Mouse (Mus musculus): ENCODE data around the gene Gpld1. TPM values are rescaled to one million over a fixed set of nuclear protein-coding genes. Genes with fewer than 3 reads are reported as not detected.
A peak's percentile ranks its signal among the peaks of the same experiment; 100 is the strongest.

The Gpld1 gene
- polyA plus RNA-seq (2012; rRNA removed) (2.3 and 3.1 TPM in 2 replicates), polyA plus RNA-seq (2014; fragmentation: Nextera tagmentation; extraction: Ambion mirVana) (5.8 and 5.9 TPM in 2 replicates)

DNA sequence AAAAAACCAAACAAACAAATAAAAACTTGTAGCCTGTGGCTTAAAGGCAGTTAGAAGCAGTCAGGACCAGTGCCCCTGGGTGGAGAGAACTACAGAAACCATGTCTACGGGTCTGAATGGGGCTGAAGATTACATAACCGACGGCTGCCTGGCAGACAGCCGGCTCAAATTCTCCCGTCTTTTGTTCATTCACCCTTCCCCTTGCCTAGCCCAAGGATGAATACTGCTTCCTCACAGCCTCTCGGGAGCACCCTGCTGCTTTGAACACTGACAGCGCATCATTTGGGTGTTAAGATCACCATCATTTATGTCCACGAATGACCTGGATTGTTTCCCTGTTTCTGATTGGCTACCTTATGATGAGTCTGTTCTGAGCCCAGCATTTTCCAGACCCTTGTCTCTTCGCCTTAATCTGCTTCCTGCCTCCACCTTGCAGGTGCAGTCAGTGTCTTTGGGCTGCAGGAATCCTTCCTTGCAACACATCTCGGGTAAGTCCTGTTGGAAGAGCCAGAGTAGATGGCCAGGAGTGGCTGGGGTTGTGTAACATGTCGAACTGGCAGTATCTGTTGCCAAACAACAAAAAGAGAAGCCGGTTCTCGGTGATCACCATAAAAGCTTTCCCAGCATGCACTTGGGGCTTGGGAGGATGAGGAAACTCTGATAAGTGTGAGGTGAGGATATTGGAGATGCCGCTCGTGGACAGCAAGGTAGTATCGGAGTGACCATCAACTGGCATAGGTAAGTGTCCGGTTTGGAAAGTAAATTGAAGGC lies at the start of gene Gpld1:
Gene Gpld1 (plus strand): TSS at position 641 of the 771 bp plus-strand sequence.
- no peak within 1 kb of the TSS for H3K9ac ChIP-seq (replicated peaks)
- H3K4me3 ChIP-seq (ENCODE audit: insufficient read depth in 1 of 2, low read depth in 2 of 2, low read length in 2 of 2): peak within 1 kb of the TSS in 1 of 2 experiments; percentile 21; a peak in 1 of 4 replicates
- peaks cover 0 to 4% of the 10 kb centered on the region in 2 experiments; a peak in 1 of 4 replicates for H3K4me1 ChIP-seq (replicated peaks; ENCODE audit: control insufficient read depth in 2 of 2, insufficient read depth in 2 of 2, low read length in 1 of 2)
- DNase-seq (ENCODE audit: low read depth in 3 of 3, low spot score in 3 of 3) (no peak), ATAC-seq (ENCODE audit: insufficient read depth) (peak; percentile 39; the same call in 1 of the 2 replicates)
- no peak within 1 kb of the TSS for H3K27ac ChIP-seq
- peaks cover 16% of the 10 kb centered on the region for H3K27me3 ChIP-seq (ENCODE audit: control insufficient read depth, insufficient read depth, low read length)
- no peak for TF ChIP-seq CTCF (IDR thresholded peaks at IDR 0.05; ENCODE audit: low read depth)
- TF ChIP-seq EP300 (IDR thresholded peaks at IDR 0.05; ENCODE audit: low read depth): no peak
- H3K36me3 ChIP-seq (replicated peaks; ENCODE audit: control insufficient read depth, insufficient read depth, low read depth): no peaks in the 10 kb centered on the region
- no peaks in the 10 kb centered on the region for H3K9me3 ChIP-seq (ENCODE audit: control insufficient read depth, low read length)
- 50% methylated on average over 17 of the region's 17 CpGs for WGBS (ENCODE audit: insufficient replicate concordance)
- peak within 1 kb of the TSS; percentile 24 for H3K4me2 ChIP-seq (ENCODE audit: low read depth)

DNA sequence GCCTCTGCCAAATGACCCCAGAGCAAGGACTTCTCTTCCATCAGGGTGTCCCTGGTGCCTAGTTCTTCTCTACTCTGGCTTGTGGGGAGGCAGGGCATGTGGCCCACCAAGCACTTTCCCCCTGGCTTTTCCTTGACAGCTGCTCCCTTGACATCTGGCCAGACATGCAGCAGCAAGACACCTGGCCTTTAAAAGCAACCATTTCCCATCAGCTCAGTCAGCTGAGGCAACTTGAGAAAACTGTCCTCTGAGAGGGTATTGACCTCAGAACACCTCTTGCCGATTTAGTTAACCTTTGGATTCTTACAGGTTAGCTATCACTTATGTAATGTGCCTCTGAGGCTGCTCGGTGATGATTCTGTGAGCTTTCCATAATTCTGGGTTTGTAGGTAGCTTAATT lies 49.1 kb upstream of the Gpld1 start:
- 57% methylated on average over 2 of the region's 2 CpGs for WGBS (ENCODE audit: insufficient replicate concordance)
- H3K27ac ChIP-seq: no peak overlapping the region
- TF ChIP-seq CTCF (IDR thresholded peaks at IDR 0.05; ENCODE audit: low read depth) (no peak), EP300 (IDR thresholded peaks at IDR 0.05; ENCODE audit: low read depth) (no peak)
- ATAC-seq (ENCODE audit: insufficient read depth): no peak
- no peak overlapping the region for H3K4me2 ChIP-seq (ENCODE audit: low read depth)
- DNase-seq (ENCODE audit: low read depth in 3 of 3, low spot score in 3 of 3): no peak
- no peak overlapping the region for H3K4me3 ChIP-seq (ENCODE audit: insufficient read depth in 1 of 2, low read depth in 2 of 2, low read length in 2 of 2)
- H3K4me1 ChIP-seq (replicated peaks; ENCODE audit: control insufficient read depth in 2 of 2, insufficient read depth in 2 of 2, low read length in 1 of 2): no peaks in the 10 kb centered on the region
- no peaks in the 10 kb centered on the region for H3K9me3 ChIP-seq (ENCODE audit: control insufficient read depth, low read length)
- H3K27me3 ChIP-seq (ENCODE audit: control insufficient read depth, insufficient read depth, low read length): no peaks in the 10 kb centered on the region
- H3K9ac ChIP-seq (replicated peaks): no peak overlapping the region
- no peaks in the 10 kb centered on the region for H3K36me3 ChIP-seq (replicated peaks; ENCODE audit: control insufficient read depth, insufficient read depth, low read depth)

DNA sequence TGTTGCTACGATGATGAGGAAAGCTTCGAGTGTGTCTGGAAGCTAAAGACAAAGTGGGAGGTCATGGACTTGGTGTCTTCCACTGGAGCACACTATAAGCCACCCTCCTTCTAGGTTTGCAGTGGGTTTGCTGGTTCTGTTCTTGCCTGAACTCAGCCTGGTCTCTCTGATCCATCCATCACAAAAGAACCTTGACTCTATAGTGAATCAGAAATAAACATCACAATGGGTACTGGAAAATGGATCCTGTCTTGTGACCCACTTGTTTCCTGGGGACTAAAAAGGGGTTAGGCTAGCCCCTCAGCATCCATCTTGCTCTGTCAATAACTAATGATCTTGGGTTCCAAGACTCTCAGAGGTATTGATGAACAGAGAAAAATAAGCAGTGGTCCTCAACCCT lies 41.0 kb upstream of the Gpld1 start:
- no peak overlapping the region for H3K4me3 ChIP-seq (ENCODE audit: insufficient read depth in 1 of 2, low read depth in 2 of 2, low read length in 2 of 2)
- H3K4me1 ChIP-seq (replicated peaks; ENCODE audit: control insufficient read depth in 2 of 2, insufficient read depth in 2 of 2, low read length in 1 of 2): no peaks in the 10 kb centered on the region
- no peak overlapping the region for H3K4me2 ChIP-seq (ENCODE audit: low read depth)
- no peaks in the 10 kb centered on the region for H3K27me3 ChIP-seq (ENCODE audit: control insufficient read depth, insufficient read depth, low read length)
- DNase-seq (ENCODE audit: low read depth in 3 of 3, low spot score in 3 of 3) (no peak), ATAC-seq (ENCODE audit: insufficient read depth) (no peak)
- TF ChIP-seq CTCF (IDR thresholded peaks at IDR 0.05; ENCODE audit: low read depth) (no peak), EP300 (IDR thresholded peaks at IDR 0.05; ENCODE audit: low read depth) (no peak)
- H3K9ac ChIP-seq (replicated peaks): no peak overlapping the region
- WGBS (ENCODE audit: insufficient replicate concordance): 70% methylated on average over 2 of the region's 2 CpGs
- no peak overlapping the region for H3K27ac ChIP-seq
- H3K36me3 ChIP-seq (replicated peaks; ENCODE audit: control insufficient read depth, insufficient read depth, low read depth): no peaks in the 10 kb centered on the region
- no peaks in the 10 kb centered on the region for H3K9me3 ChIP-seq (ENCODE audit: control insufficient read depth, low read length)

DNA sequence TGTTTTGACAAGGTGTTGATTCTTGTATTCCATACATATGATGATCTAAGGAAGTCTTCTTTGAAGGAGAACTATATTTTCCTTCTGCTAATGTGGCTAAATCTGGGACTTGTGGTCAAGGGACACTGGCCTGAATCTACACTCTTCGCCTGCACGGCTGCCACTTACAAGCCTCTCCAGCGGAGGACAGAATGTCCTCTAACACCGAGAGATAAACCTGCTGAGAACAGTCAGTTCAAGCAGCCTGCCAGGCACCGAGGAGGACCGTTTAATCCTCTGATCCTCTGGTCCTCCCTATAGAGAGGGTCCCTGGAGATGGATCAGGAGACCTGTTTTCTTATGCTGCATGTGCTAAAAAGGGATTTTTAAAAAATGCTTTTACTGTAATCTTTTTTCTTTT lies 39.5 kb upstream of the Gpld1 start:
- TF ChIP-seq EP300 (IDR thresholded peaks at IDR 0.05; ENCODE audit: low read depth): no peak
- no peak for TF ChIP-seq CTCF (IDR thresholded peaks at IDR 0.05; ENCODE audit: low read depth)
- ATAC-seq (ENCODE audit: insufficient read depth) (no peak), DNase-seq (ENCODE audit: low read depth in 3 of 3, low spot score in 3 of 3) (no peak)
- 55% methylated on average over 6 of the region's 6 CpGs for WGBS (ENCODE audit: insufficient replicate concordance)
- Histone ChIP-seq H3K27me3 (ENCODE audit: control insufficient read depth, insufficient read depth, low read length) (no peaks in the 10 kb centered on the region), H3K4me2 (ENCODE audit: low read depth) (no peak overlapping the region), H3K9me3 (ENCODE audit: control insufficient read depth, low read length) (no peaks in the 10 kb centered on the region), H3K9ac (replicated peaks) (no peak overlapping the region), H3K4me3 (ENCODE audit: insufficient read depth in 1 of 2, low read depth in 2 of 2, low read length in 2 of 2) (no peak overlapping the region), H3K36me3 (replicated peaks; ENCODE audit: control insufficient read depth, insufficient read depth, low read depth) (no peaks in the 10 kb centered on the region), H3K27ac (no peak overlapping the region), H3K4me1 (replicated peaks; ENCODE audit: control insufficient read depth in 2 of 2, insufficient read depth in 2 of 2, low read length in 1 of 2) (no peaks in the 10 kb centered on the region)

DNA sequence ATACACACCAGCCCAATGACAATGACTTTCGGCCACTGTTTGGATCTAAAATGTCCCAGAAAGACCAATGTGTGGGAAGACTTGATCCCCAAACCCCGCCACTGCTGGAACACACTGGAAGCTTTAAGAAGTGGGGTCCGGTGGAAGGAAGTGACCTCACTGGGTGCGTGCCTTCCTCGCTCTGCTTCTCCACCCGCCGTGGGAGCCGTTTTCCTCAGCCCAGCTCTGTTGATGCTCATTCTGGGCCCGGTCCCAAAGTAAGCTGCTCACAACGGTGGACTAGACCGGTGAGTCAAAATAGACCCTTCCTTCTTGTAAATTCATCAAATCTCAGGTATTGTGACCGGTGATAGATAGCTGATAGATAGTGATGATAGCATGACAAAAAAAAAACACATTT lies 37.5 kb upstream of the Gpld1 start:
- H3K4me2 ChIP-seq (ENCODE audit: low read depth): no peak overlapping the region
- no peak for ATAC-seq (ENCODE audit: insufficient read depth)
- H3K27me3 ChIP-seq (ENCODE audit: control insufficient read depth, insufficient read depth, low read length): no peaks in the 10 kb centered on the region
- no peak overlapping the region for H3K27ac ChIP-seq
- no peaks in the 10 kb centered on the region for H3K4me1 ChIP-seq (replicated peaks; ENCODE audit: control insufficient read depth in 2 of 2, insufficient read depth in 2 of 2, low read length in 1 of 2)
- no peaks in the 10 kb centered on the region for H3K9me3 ChIP-seq (ENCODE audit: control insufficient read depth, low read length)
- WGBS (ENCODE audit: insufficient replicate concordance): 70% methylated on average over 12 of the region's 12 CpGs
- no peak for DNase-seq (ENCODE audit: low read depth in 3 of 3, low spot score in 3 of 3)
- TF ChIP-seq EP300 (IDR thresholded peaks at IDR 0.05; ENCODE audit: low read depth) (no peak), CTCF (IDR thresholded peaks at IDR 0.05; ENCODE audit: low read depth) (no peak)
- H3K4me3 ChIP-seq (ENCODE audit: insufficient read depth in 1 of 2, low read depth in 2 of 2, low read length in 2 of 2): no peak overlapping the region
- no peaks in the 10 kb centered on the region for H3K36me3 ChIP-seq (replicated peaks; ENCODE audit: control insufficient read depth, insufficient read depth, low read depth)
- H3K9ac ChIP-seq (replicated peaks): no peak overlapping the region

Data from liver, embryonic 14.5 days (tissue).